Mouse (Mus musculus) kidney, embryonic 14.5 days (tissue): ENCODE results near the gene Phactr1. TPM values are rescaled to one million over a fixed set of nuclear protein-coding genes. Genes with fewer than 3 reads are reported as not detected.

ENCODE experiments used
- ATAC-seq: fragments of 200-750 bp; cut with Nextera tagmentation; 2 replicates; pipeline ENCODE4 v1.8.0; 2017; ENCODE audit warnings: moderate number of reproducible peaks, mild to moderate bottlenecking, moderate TSS enrichment, moderate library complexity; ENCODE audit not compliant: low FRiP score, low TSS enrichment
- H3K27ac ChIP-seq: fragments of 300-500 bp; sonication (generic); 2 replicates; pipeline ENCODE4 v1.5.1; 2014; ENCODE audit warnings: low read depth, mild to moderate bottlenecking, low read length, moderate library complexity, mixed read lengths
- H3K27me3 ChIP-seq: fragments of 300-500 bp; sonication (generic); 2 replicates; pipeline ENCODE4 v1.6.1; 2014; ENCODE audit warnings: mild to moderate bottlenecking, low read length; ENCODE audit not compliant: control insufficient read depth, insufficient read depth
- H3K36me3 ChIP-seq: fragments of 300-500 bp; sonication (generic); 2 replicates; pipeline ENCODE4 v1.6.1; 2014; ENCODE audit warnings: low read length, mixed read lengths; ENCODE audit not compliant: control insufficient read depth, insufficient read depth
- H3K4me1 ChIP-seq: fragments of 300-500 bp; sonication (generic); 2 replicates; pipeline ENCODE4 v1.6.1; 2014; ENCODE audit warnings: low read length, mixed read lengths; ENCODE audit not compliant: control insufficient read depth, insufficient read depth
- H3K4me2 ChIP-seq: fragments of 300-500 bp; sonication (generic); replicated peaks from 2 replicates; pipeline ENCODE4 v1.6.1; 2014; ENCODE audit warnings: low read depth, mild to moderate bottlenecking, low read length
- H3K4me3 ChIP-seq: fragments of 300-500 bp; sonication (generic); 2 replicates; pipeline ENCODE4 v1.5.1; 2014; ENCODE audit warnings: mild to moderate bottlenecking, low read length
- H3K9ac ChIP-seq: fragments of 300-500 bp; sonication (generic); 2 replicates; pipeline ENCODE4 v1.6.1; 2014; ENCODE audit warnings: low read depth, mild to moderate bottlenecking, low read length, moderate library complexity
- H3K9me3 ChIP-seq: fragments of 300-500 bp; sonication (generic); 2 replicates; pipeline ENCODE4 v1.6.1; 2016; ENCODE audit warnings: low read length; ENCODE audit not compliant: control insufficient read depth
- WGBS: fragments of 180-500 bp; shearing (Covaris S2); extraction: QIAGEN DNeasy Blood & Tissue Kit; methylation state at CpG from one replicate; pipeline ENCODE4 v1.1.7; 2014; 5-methylcytosine and 5-hydroxymethylcytosine counted together
- polyA plus RNA-seq: library from polyadenylated mRNA; unstranded; fragments of >200 nt; fragmentation: Nextera tagmentation; extraction: Ambion mirVana; gene quantifications from 2 replicates; pipeline ENCODE4 v1.2.1, GENCODE M21; 2014

Gene Phactr1
- polyA plus RNA-seq, 1 experiment from 2014 or later = 26.6 TPM

DNA sequence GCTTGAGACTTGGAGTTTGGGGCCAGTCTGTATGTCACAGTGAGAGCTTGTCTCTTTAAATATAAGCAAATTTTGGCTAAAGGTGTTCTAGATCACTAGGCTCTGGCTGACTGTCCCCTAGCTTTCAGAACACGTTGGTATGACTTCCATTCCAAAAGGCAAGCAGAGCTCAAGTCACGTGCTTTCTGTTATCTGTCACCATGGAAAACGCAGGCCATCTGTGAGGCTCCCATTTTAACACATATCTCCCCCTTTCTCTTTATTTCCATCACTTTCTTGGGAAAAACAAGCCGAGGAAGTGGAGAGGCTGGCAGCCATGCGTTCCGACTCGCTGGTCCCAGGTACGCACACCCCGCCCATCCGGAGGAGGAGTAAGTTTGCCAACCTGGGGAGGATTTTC lies 275.9 kb downstream of the Phactr1 start:
- Histone ChIP-seq H3K36me3 (no peaks in the 10 kb centered on the region), H3K4me1 (no peaks in the 10 kb centered on the region), H3K27ac (no peak overlapping the region), H3K9ac (no peak overlapping the region), H3K4me2 (no peak overlapping the region), H3K4me3 (no peak overlapping the region), H3K9me3 (peaks cover 3% of the 10 kb centered on the region; the same call in 1 of the 2 replicates), H3K27me3 (no peaks in the 10 kb centered on the region)
- WGBS = 78% methylated on average over 10 of the region's 10 CpGs
- no peak for ATAC-seq

DNA sequence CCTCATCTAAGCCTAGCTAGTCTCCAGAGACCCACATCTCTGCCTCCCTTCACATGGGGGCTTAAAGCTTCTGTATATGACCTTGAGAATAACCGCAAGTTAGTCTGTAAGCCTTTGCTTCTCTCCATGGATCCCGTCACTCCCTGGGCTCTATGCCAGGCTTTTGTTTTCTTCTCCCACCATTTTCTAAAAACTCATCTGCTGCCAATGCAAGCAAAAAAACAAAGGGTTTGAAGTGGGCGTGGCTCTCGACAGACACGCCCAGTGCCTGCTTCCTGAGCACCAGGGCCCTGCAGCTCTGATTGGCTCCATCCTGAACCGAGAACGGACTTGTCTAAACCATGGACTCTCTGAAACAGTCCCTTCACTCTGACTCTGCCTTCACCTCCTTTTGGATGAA lies 277.4 kb downstream of the Phactr1 start:
- H3K4me1 ChIP-seq = no peaks in the 10 kb centered on the region
- ATAC-seq = no peak
- no peaks in the 10 kb centered on the region for H3K36me3 ChIP-seq
- peaks cover 3% of the 10 kb centered on the region; the same call in 1 of the 2 replicates for H3K9me3 ChIP-seq
- H3K4me2 ChIP-seq = no peak overlapping the region
- H3K9ac ChIP-seq = no peak overlapping the region
- H3K27ac ChIP-seq = no peak overlapping the region
- no peaks in the 10 kb centered on the region for H3K27me3 ChIP-seq
- H3K4me3 ChIP-seq = no peak overlapping the region
- WGBS = 58% methylated on average over 7 of the region's 7 CpGs

DNA sequence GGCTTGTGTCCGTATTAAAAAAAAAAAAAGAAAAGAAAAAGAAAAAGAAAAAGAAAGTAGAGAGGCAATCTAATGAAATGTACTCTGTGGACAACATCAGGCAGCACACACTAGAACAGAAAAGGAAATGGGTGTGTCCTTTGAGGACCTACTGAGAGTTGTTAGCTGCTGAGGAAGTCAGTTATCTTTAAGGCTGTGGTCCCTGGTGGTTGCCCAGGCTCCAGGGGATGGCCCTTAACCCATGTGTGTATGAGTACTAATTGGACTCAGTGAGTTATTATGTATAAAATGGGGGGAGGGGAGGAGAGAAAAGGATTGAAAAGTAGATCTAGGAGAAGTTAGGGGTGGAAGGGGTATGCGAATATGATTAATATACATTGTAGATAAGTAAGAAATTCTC lies 278.4 kb downstream of the Phactr1 start:
- no peaks in the 10 kb centered on the region for H3K36me3 ChIP-seq
- peaks cover 3% of the 10 kb centered on the region; the same call in 1 of the 2 replicates for H3K9me3 ChIP-seq
- no peak overlapping the region for H3K4me3 ChIP-seq
- no peak for ATAC-seq
- H3K4me2 ChIP-seq = no peak overlapping the region
- H3K9ac ChIP-seq = no peak overlapping the region
- H3K27me3 ChIP-seq = no peaks in the 10 kb centered on the region
- no peak overlapping the region for H3K27ac ChIP-seq
- no peaks in the 10 kb centered on the region for H3K4me1 ChIP-seq
- 94% methylated on average over 2 of the region's 2 CpGs for WGBS

DNA sequence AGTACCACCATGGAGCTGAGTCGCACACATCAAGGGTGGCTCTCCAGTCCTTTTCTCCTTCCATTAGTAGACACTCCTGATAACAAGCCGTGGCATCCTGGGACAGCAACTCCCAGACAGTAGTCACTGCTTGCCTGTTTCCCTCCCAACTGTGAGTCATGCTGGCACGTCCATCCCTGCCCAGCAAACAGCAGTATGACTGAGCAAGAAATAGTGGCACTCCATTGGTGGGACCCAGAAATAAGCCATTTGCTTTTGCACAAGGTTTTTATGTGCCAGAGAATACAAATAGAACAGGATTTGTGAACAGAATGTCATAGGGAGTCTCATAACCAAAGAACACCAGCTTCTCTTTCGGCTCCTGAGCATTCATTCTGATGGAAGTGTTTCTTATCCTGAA lies 281.1 kb downstream of the Phactr1 start:
- 90% methylated on average over 4 of the region's 4 CpGs for WGBS
- H3K4me3 ChIP-seq = no peak overlapping the region
- no peak overlapping the region for H3K27ac ChIP-seq
- no peaks in the 10 kb centered on the region for H3K27me3 ChIP-seq
- no peaks in the 10 kb centered on the region for H3K36me3 ChIP-seq
- H3K4me2 ChIP-seq = no peak overlapping the region
- H3K4me1 ChIP-seq = no peaks in the 10 kb centered on the region
- no peak overlapping the region for H3K9ac ChIP-seq
- no peak for ATAC-seq
- H3K9me3 ChIP-seq = no peaks in the 10 kb centered on the region; the same call in 1 of the 2 replicates

DNA sequence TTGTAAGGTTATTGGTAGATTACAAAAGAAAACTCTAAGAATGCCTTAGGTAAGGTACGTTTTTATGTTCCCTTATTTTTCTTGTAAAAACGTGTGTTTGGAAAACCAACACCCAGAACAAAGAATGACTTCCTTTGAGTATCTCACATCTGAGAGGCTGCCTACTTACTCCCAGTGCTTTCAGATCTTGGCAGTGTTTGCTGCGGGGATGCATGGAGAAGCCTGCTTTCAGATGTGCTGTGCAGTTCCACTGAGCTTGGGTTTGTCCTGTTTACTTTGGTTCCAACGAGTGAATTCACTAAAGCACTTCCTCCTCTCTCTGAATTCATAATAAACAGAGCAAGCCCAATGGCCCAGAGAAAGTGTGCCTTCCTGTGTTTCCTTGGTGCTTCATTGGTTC lies 288.1 kb downstream of the Phactr1 start:
- Histone ChIP-seq H3K9me3 (no peaks in the 10 kb centered on the region), H3K36me3 (no peaks in the 10 kb centered on the region), H3K4me1 (no peaks in the 10 kb centered on the region), H3K9ac (no peak overlapping the region), H3K27ac (no peak overlapping the region), H3K27me3 (no peaks in the 10 kb centered on the region), H3K4me3 (no peak overlapping the region), H3K4me2 (no peak overlapping the region)
- no peak for ATAC-seq
- 64% methylated on average over 4 of the region's 4 CpGs for WGBS

DNA sequence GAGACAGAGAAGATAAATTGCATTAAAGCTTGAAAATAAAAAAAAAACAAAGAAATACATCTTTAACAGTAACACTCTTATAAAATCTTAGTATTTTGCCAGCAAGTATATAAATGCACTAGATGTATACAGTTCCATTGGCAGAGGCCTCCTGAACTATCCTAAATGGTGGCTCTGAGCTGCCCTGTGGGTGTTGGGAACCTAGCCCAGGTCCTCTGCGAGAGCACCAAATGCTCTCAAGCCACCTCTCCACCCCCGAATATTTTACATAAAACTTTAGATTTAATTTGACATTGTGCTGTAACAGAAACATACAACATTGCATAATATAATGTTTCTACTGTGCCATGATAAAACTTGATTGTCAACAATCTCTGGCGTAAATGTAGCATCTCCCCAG lies 293.1 kb downstream of the Phactr1 start:
- Histone ChIP-seq H3K4me2 (no peak overlapping the region), H3K27ac (no peak overlapping the region), H3K9ac (no peak overlapping the region), H3K36me3 (no peaks in the 10 kb centered on the region), H3K4me3 (no peak overlapping the region), H3K27me3 (no peaks in the 10 kb centered on the region), H3K4me1 (no peaks in the 10 kb centered on the region), H3K9me3 (no peaks in the 10 kb centered on the region)
- WGBS = 90% methylated on average over 3 of the region's 3 CpGs
- no peak for ATAC-seq

- Histone ChIP-seq H3K4me1 (no peaks in the 10 kb centered on the region), H3K9me3 (no peaks in the 10 kb centered on the region), H3K27me3 (no peaks in the 10 kb centered on the region), H3K4me2 (no peak overlapping the region), H3K4me3 (no peak overlapping the region), H3K27ac (no peak overlapping the region), H3K9ac (no peak overlapping the region), H3K36me3 (no peaks in the 10 kb centered on the region)
- no peak for ATAC-seq
- WGBS = 62% methylated on average over 2 of the region's 2 CpGs
These were observed 293.5 kb downstream of the Phactr1 start for GRCm38 (mm10) chr13:42973961-42974360.

DNA sequence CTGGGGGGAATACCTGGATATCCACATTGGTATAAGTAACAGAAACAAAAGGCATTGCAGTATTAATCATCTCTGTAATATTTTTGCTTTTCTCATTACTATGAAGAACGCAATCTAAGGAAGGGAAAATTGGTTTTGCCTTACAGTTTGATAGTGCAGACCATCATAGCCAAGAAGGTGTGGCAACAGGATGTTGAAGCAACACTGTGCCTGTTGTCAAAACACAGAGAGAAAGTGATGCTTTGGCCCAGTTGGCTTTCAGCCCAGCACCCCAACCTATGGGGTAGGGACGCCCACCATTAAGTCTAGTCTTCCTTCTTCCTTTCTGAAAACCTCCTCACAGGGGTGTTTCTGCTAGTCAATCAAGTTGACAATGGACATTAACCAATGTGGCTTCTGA lies 294.1 kb downstream of the Phactr1 start:
- no peaks in the 10 kb centered on the region for H3K36me3 ChIP-seq
- no peak for ATAC-seq
- H3K27me3 ChIP-seq = no peaks in the 10 kb centered on the region
- 82% methylated on average over 2 of the region's 2 CpGs for WGBS
- no peaks in the 10 kb centered on the region for H3K9me3 ChIP-seq
- no peak overlapping the region for H3K9ac ChIP-seq
- H3K4me3 ChIP-seq = no peak overlapping the region
- no peaks in the 10 kb centered on the region for H3K4me1 ChIP-seq
- no peak overlapping the region for H3K27ac ChIP-seq
- H3K4me2 ChIP-seq = no peak overlapping the region

- Histone ChIP-seq H3K4me1 (no peaks in the 10 kb centered on the region), H3K4me2 (no peak overlapping the region), H3K27me3 (no peaks in the 10 kb centered on the region), H3K36me3 (no peaks in the 10 kb centered on the region), H3K4me3 (no peak overlapping the region), H3K27ac (no peak overlapping the region), H3K9ac (no peak overlapping the region), H3K9me3 (no peaks in the 10 kb centered on the region)
- ATAC-seq = no peak
- 91% methylated on average over 3 of the region's 3 CpGs for WGBS
These were observed 295.7 kb downstream of the Phactr1 start for GRCm38 (mm10) chr13:42976144-42976543.

- no peaks in the 10 kb centered on the region for H3K27me3 ChIP-seq
- no peak for ATAC-seq
- WGBS = 81% methylated on average over 5 of the region's 5 CpGs
These were observed 296.5 kb downstream of the Phactr1 start for GRCm38 (mm10) chr13:42976967-42977366.

More at GRCm38 (mm10) chr13:42976967-42977366, 296.5 kb downstream of the Phactr1 start:
- H3K9me3 ChIP-seq = no peaks in the 10 kb centered on the region
- H3K9ac ChIP-seq = no peak overlapping the region
- no peaks in the 10 kb centered on the region for H3K36me3 ChIP-seq
- no peak overlapping the region for H3K27ac ChIP-seq
- H3K4me3 ChIP-seq = no peak overlapping the region
- H3K4me1 ChIP-seq = no peaks in the 10 kb centered on the region
- no peak overlapping the region for H3K4me2 ChIP-seq
